Mouse (Mus musculus) C3H10T1/2 (cell line): ENCODE measurements around the gene Mark3. TPM values are rescaled to one million over a fixed set of nuclear protein-coding genes. Genes with fewer than 3 reads are reported as not detected.

ENCODE experiments used
- polyA plus RNA-seq, 2 experiments: library from polyadenylated mRNA; unstranded; fragments of >200 nt; fragmentation: generic; extraction: Trizol; gene quantifications; one replicate each; pipeline ENCODE4 v1.2.1; 2012; ENCODE audit warnings: missing spikeins in 2 of 2

The Mark3 gene
- 10 to 100 TPM in 1 of 2 experiments, 1 to 10 TPM in 1; 5.1 to 24.1 TPM for polyA plus RNA-seq

GRCm38 (mm10) chr12:111574074-111574886 lies at the start of gene Mark3:
Mark3 (plus strand) TSS chr12:111574523.

GRCm38 (mm10) chr12:111537796-111538291 lies 36.5 kb upstream of the Mark3 start, which contains the start of gene Eif5:
Eif5 (plus strand) TSS chr12:111538016.

GRCm38 (mm10) chr12:111672176-111672575 lies 97.9 kb downstream of the Mark3 start, which contains the start of gene Ckb:
Ckb (minus strand) TSS chr12:111672338.

GRCm38 (mm10) chr12:111677882-111678669 lies 103.8 kb downstream of the Mark3 start, which contains the start of gene Trmt61a:
Trmt61a (plus strand) TSS chr12:111678105.

Other genes with a start within 250 kb of the Mark3 start
- 10 to 100 TPM; 22.2 to 73.2 TPM for gene Cdc42bpb, start 196.8 kb upstream of the Mark3 start, polyA plus RNA-seq
- gene Lbhd2, start 167.7 kb upstream of the Mark3 start, polyA plus RNA-seq: 1 to 10 TPM in 1 of 2 experiments, under 1 TPM in 1; 0.07 to 4.0 TPM
- 10 to 100 TPM; 41.8 to 45.0 TPM for gene Exoc3l4, start 157.5 kb upstream of the Mark3 start, polyA plus RNA-seq
- gene Tnfaip2, start 132.1 kb upstream of the Mark3 start, polyA plus RNA-seq: 10 to 100 TPM; 21.5 to 36.0 TPM
- gene Gm266, start 88.7 kb upstream of the Mark3 start, polyA plus RNA-seq: under 1 TPM in 1 of 2 experiments, not detected in 1; 0.04 TPM
- 10 to 100 TPM; 14.8 to 25.5 TPM for gene Eif5, start 36.5 kb upstream of the Mark3 start, polyA plus RNA-seq
- 1 to 10 TPM in 1 of 2 experiments, under 1 TPM in 1; 0.11 to 1.5 TPM for gene Ckb, start 97.8 kb downstream of the Mark3 start, polyA plus RNA-seq
- gene Trmt61a, start 103.6 kb downstream of the Mark3 start, polyA plus RNA-seq: 1 to 10 TPM; 4.9 to 9.1 TPM
- gene Bag5, start 138.7 kb downstream of the Mark3 start, polyA plus RNA-seq: 10 to 100 TPM in 1 of 2 experiments, 1 to 10 TPM in 1; 3.7 to 22.5 TPM
- 10 to 100 TPM; 19.9 to 33.9 TPM for gene Apopt1, start 138.7 kb downstream of the Mark3 start, polyA plus RNA-seq
- gene Klc1, start 184.3 kb downstream of the Mark3 start, polyA plus RNA-seq: 10 to 100 TPM; 43.6 to 71.2 TPM
- 1 to 10 TPM; 2.7 to 8.2 TPM for gene Xrcc3, start 239.3 kb downstream of the Mark3 start, polyA plus RNA-seq
- 10 to 100 TPM; 10.2 to 36.9 TPM for gene Zfyve21, start 239.6 kb downstream of the Mark3 start, polyA plus RNA-seq